Mouse (Mus musculus) bone marrow, adult 2 months (tissue): ENCODE data around the gene Hnrnpdl. TPM values are rescaled to one million over a fixed set of nuclear protein-coding genes. Genes with fewer than 3 reads are reported as not detected.

Experiments used
- H3K27ac ChIP-seq: fragments of 200-500 bp; 2 replicates; pipeline ENCODE4 v1.5.1; 2012; ENCODE audit warnings: low read depth, mild to moderate bottlenecking, control low read depth, inconsistent platforms, low read length; ENCODE audit not compliant: control insufficient read depth, poor library complexity, insufficient read depth
- H3K4me1 ChIP-seq: fragments of 200-500 bp; 2 replicates; pipeline ENCODE4 v1.6.1; 2011; ENCODE audit warnings: low read length; ENCODE audit not compliant: control insufficient read depth, insufficient read depth
- H3K4me3 ChIP-seq: fragments of 200-500 bp; replicated peaks from 2 replicates; pipeline ENCODE3; 2011; ENCODE audit warnings: mild to moderate bottlenecking, low read depth, low read length, control low read depth; ENCODE audit not compliant: control insufficient read depth
- CTCF ChIP-seq: fragments of 200-500 bp; IDR thresholded peaks from 2 replicates; pipeline ENCODE4 v1.5.1; 2011; ENCODE audit warnings: low read length, control low read depth; ENCODE audit not compliant: control insufficient read depth, insufficient read depth
- POLR2A ChIP-seq: fragments of 200-500 bp; IDR thresholded peaks from 2 replicates; pipeline ENCODE4 v1.6.1; 2011; ENCODE audit warnings: low read depth, mild to moderate bottlenecking, control low read depth, low read length, borderline replicate concordance; ENCODE audit not compliant: control insufficient read depth
- WGBS: fragments of 180-500 bp; shearing (Covaris S2); methylation state at CpG from one replicate; pipeline ENCODE4 v1.1.7; 2018; 5-methylcytosine and 5-hydroxymethylcytosine counted together
- polyA plus RNA-seq: library from polyadenylated mRNA; stranded (reverse); fragments of >200 nt; gene quantifications from 2 replicates; pipeline ENCODE4 v1.2.4, GENCODE M21; 2011; ENCODE audit warnings: low replicate concordance; ENCODE audit not compliant: missing spikeins, insufficient read depth, insufficient read length

The Hnrnpdl gene
- polyA plus RNA-seq, 1 experiment, result 161 TPM

GRCm38 (mm10) chr5:100006324-100007039 lies 33.0 kb downstream of the Hnrnpdl start:
- Histone ChIP-seq H3K4me1 (no peaks in the 10 kb centered on the region), H3K4me3 (no peak overlapping the region), H3K27ac (no peak overlapping the region)
- WGBS, result 67% methylated on average over 4 of the region's 4 CpGs
- TF ChIP-seq CTCF (no peak), POLR2A (no peak)

- Histone ChIP-seq H3K4me1 (no peaks in the 10 kb centered on the region), H3K4me3 (no peak overlapping the region), H3K27ac (no peak overlapping the region)
- 75% methylated on average over 6 of the region's 6 CpGs for WGBS
- TF ChIP-seq POLR2A, result no peak
- no peak for TF ChIP-seq CTCF
Measured at GRCm38 (mm10) chr5:100005896-100006295, 33.6 kb downstream of the Hnrnpdl start.

GRCm38 (mm10) chr5:100005431-100005830 lies 34.0 kb downstream of the Hnrnpdl start:
- H3K27ac ChIP-seq, result no peak overlapping the region
- 65% methylated on average over 3 of the region's 3 CpGs for whole genome bisulfite sequencing
- no peak overlapping the region for H3K4me3 ChIP-seq
- no peaks in the 10 kb centered on the region for H3K4me1 ChIP-seq
- TF ChIP-seq POLR2A (no peak), CTCF (no peak)

GRCm38 (mm10) chr5:100003895-100004294 lies 35.6 kb downstream of the Hnrnpdl start:
- WGBS, result 69% methylated on average over 4 of the region's 4 CpGs
- no peak for TF ChIP-seq CTCF
- no peak for TF ChIP-seq POLR2A
- no peak overlapping the region for H3K27ac ChIP-seq

GRCm38 (mm10) chr5:100000500-100000899 lies 39.0 kb downstream of the Hnrnpdl start:
- WGBS, result 83% methylated on average over 8 of the region's 8 CpGs
- H3K27ac ChIP-seq, result no peak overlapping the region
- H3K4me1 ChIP-seq, result no peaks in the 10 kb centered on the region
- no peak overlapping the region for H3K4me3 ChIP-seq
- TF ChIP-seq CTCF (no peak), POLR2A (no peak)

More at GRCm38 (mm10) chr5:100003895-100004294, 35.6 kb downstream of the Hnrnpdl start:
- Histone ChIP-seq H3K4me3 (no peak overlapping the region), H3K4me1 (no peaks in the 10 kb centered on the region)

- 67% methylated on average over 7 of the region's 7 CpGs for WGBS
- H3K4me3 ChIP-seq, result no peak overlapping the region
- no peak for TF ChIP-seq POLR2A
- TF ChIP-seq CTCF, result no peak
- no peak overlapping the region for H3K27ac ChIP-seq
- no peaks in the 10 kb centered on the region for H3K4me1 ChIP-seq
Measured at GRCm38 (mm10) chr5:100000048-100000447, 39.4 kb downstream of the Hnrnpdl start.

- Histone ChIP-seq H3K4me3 (no peak overlapping the region), H3K4me1 (no peaks in the 10 kb centered on the region), H3K27ac (no peak overlapping the region)
- TF ChIP-seq POLR2A (no peak), CTCF (no peak)
- WGBS, result 90% methylated on average over 3 of the region's 3 CpGs
Measured at GRCm38 (mm10) chr5:99994680-99995079, 44.8 kb downstream of the Hnrnpdl start.

- H3K4me3 ChIP-seq, result no peak overlapping the region
- H3K27ac ChIP-seq, result no peak overlapping the region
- H3K4me1 ChIP-seq, result no peaks in the 10 kb centered on the region
- TF ChIP-seq POLR2A (no peak), CTCF (no peak)
- 74% methylated on average over 3 of the region's 3 CpGs for WGBS
Measured at GRCm38 (mm10) chr5:99994166-99994565, 45.3 kb downstream of the Hnrnpdl start.

Other genes starting within 250 kb of the Hnrnpdl start
- gene Vamp9, start 133.4 kb downstream of the Hnrnpdl start, polyA plus RNA-seq, result not detected in 2 replicates
- 193 and 333 TPM in 2 replicates for gene Hnrnpd, start 60.7 kb downstream of the Hnrnpdl start, polyA plus RNA-seq
- 2.6 and 5.0 TPM in 2 replicates for gene 4930524J08Rik, start 60.6 kb downstream of the Hnrnpdl start, polyA plus RNA-seq
- gene Enoph1, start 321 bp upstream of the Hnrnpdl start, polyA plus RNA-seq, result 2.3 and 7.5 TPM in 2 replicates
- gene Tmem150c, start 120.1 kb upstream of the Hnrnpdl start, polyA plus RNA-seq, result 0.65 TPM in 1 of 2 replicates, not detected in the other